Mouse (Mus musculus): Measurements from ENCODE around the gene Tssc4. TPM values are rescaled to one million over a fixed set of nuclear protein-coding genes. Genes with fewer than 3 reads are reported as not detected.

Gene Tssc4
- total and polyA plus RNA-seq, 2 experiments from 2014 or later: 102 to 118 TPM

GRCm38 (mm10) chr7:143114773-143115172 lies 45.7 kb downstream of the Tssc4 start:
- Histone ChIP-seq H3K36me3 (ENCODE audit: insufficient read depth, low read length) (no peaks in the 10 kb centered on the region), H3K9me3 (ENCODE audit: low read length) (no peaks in the 10 kb centered on the region), H3K4me3 (ENCODE audit: low read length) (no peak overlapping the region), H3K4me2 (ENCODE audit: low read depth, low read length) (no peak overlapping the region), H3K9ac (replicated peaks; ENCODE audit: low read length) (no peak overlapping the region), H3K27me3 (ENCODE audit: insufficient read depth, low read length) (no peaks in the 10 kb centered on the region), H3K27ac (no peak overlapping the region), H3K4me1 (ENCODE audit: insufficient read depth, low read length) (no peaks in the 10 kb centered on the region)
- DNase-seq (ENCODE audit: low spot score): no peak
- ATAC-seq: no peak
- TF ChIP-seq CTCF (IDR thresholded peaks at IDR 0.05; ENCODE audit: low read depth): no peak

GRCm38 (mm10) chr7:143116521-143116920 lies 47.5 kb downstream of the Tssc4 start:
- H3K4me1 ChIP-seq (ENCODE audit: insufficient read depth, low read length): no peaks in the 10 kb centered on the region
- no peak overlapping the region for H3K4me2 ChIP-seq (ENCODE audit: low read depth, low read length)
- H3K27ac ChIP-seq: no peak overlapping the region
- 82% methylated on average over 5 of the region's 5 CpGs for WGBS
- no peaks in the 10 kb centered on the region for H3K27me3 ChIP-seq (ENCODE audit: insufficient read depth, low read length)
- no peaks in the 10 kb centered on the region for H3K9me3 ChIP-seq (ENCODE audit: low read length)
- TF ChIP-seq CTCF (IDR thresholded peaks at IDR 0.05; ENCODE audit: low read depth): no peak
- no peak overlapping the region for H3K4me3 ChIP-seq (ENCODE audit: low read length)
- ATAC-seq (no peak), DNase-seq (ENCODE audit: low spot score) (no peak)
- no peak overlapping the region for H3K9ac ChIP-seq (replicated peaks; ENCODE audit: low read length)
- no peaks in the 10 kb centered on the region for H3K36me3 ChIP-seq (ENCODE audit: insufficient read depth, low read length)

GRCm38 (mm10) chr7:143119407-143119806 lies 50.4 kb downstream of the Tssc4 start:
- H3K4me2 ChIP-seq (ENCODE audit: low read depth, low read length): no peak overlapping the region
- DNase-seq (ENCODE audit: low spot score): no peak
- H3K9me3 ChIP-seq (ENCODE audit: low read length): no peaks in the 10 kb centered on the region
- WGBS: 19% methylated on average over 1 of the region's 1 CpGs
- no peaks in the 10 kb centered on the region for H3K36me3 ChIP-seq (ENCODE audit: insufficient read depth, low read length)
- no peak for TF ChIP-seq CTCF (IDR thresholded peaks at IDR 0.05; ENCODE audit: low read depth)
- H3K27ac ChIP-seq: no peak overlapping the region
- no peak overlapping the region for H3K9ac ChIP-seq (replicated peaks; ENCODE audit: low read length)
- 0 out of 2 replicates have a peak, but pooled peaks cover 6% of the 10 kb centered on the region for H3K4me1 ChIP-seq (ENCODE audit: insufficient read depth, low read length)
- no peak for ATAC-seq
- no peak overlapping the region for H3K4me3 ChIP-seq (ENCODE audit: low read length)
- H3K27me3 ChIP-seq (ENCODE audit: insufficient read depth, low read length): no peaks in the 10 kb centered on the region

- no peak overlapping the region for H3K4me3 ChIP-seq (ENCODE audit: low read length)
- H3K9ac ChIP-seq (replicated peaks; ENCODE audit: low read length): no peak overlapping the region
- H3K4me2 ChIP-seq (ENCODE audit: low read depth, low read length): no peak overlapping the region
- no peak for TF ChIP-seq CTCF (IDR thresholded peaks at IDR 0.05; ENCODE audit: low read depth)
- no peaks in the 10 kb centered on the region for H3K27me3 ChIP-seq (ENCODE audit: insufficient read depth, low read length)
- H3K4me1 ChIP-seq (ENCODE audit: insufficient read depth, low read length): 0 out of 2 replicates have a peak, but pooled peaks cover 6% of the 10 kb centered on the region
- ATAC-seq (no peak), DNase-seq (ENCODE audit: low spot score) (no peak)
- H3K27ac ChIP-seq: no peak overlapping the region
- WGBS: 78% methylated on average over 3 of the region's 3 CpGs
- H3K9me3 ChIP-seq (ENCODE audit: low read length): no peaks in the 10 kb centered on the region
- H3K36me3 ChIP-seq (ENCODE audit: insufficient read depth, low read length): no peaks in the 10 kb centered on the region
These were observed 50.8 kb downstream of the Tssc4 start for GRCm38 (mm10) chr7:143119826-143120225.

Other genes with a start within 250 kb of the Tssc4 start
- 12.0 and 13.9 TPM in 2 replicates for gene Th, start 138.1 kb upstream of the Tssc4 start, total RNA-seq (2014; rRNA removed)
- gene Th, start 138.1 kb upstream of the Tssc4 start, polyA plus RNA-seq (2015; fragmentation: Nextera tagmentation; extraction: Ambion mirVana): 11.8 and 13.3 TPM in 2 replicates
- gene Ascl2, start 100.0 kb upstream of the Tssc4 start, total RNA-seq (2014; rRNA removed): 2.9 TPM in 1 of 2 replicates, not detected in the other
- gene Ascl2, start 100.0 kb upstream of the Tssc4 start, polyA plus RNA-seq (2015; fragmentation: Nextera tagmentation; extraction: Ambion mirVana): 0.69 and 1.1 TPM in 2 replicates
- gene Tspan32, start 64.2 kb upstream of the Tssc4 start, total RNA-seq (2014; rRNA removed): 0.16 and 0.29 TPM in 2 replicates
- gene Tspan32, start 64.2 kb upstream of the Tssc4 start, polyA plus RNA-seq (2015; fragmentation: Nextera tagmentation; extraction: Ambion mirVana): 0.40 and 0.71 TPM in 2 replicates
- gene Cd81, start 16.5 kb upstream of the Tssc4 start, total RNA-seq (2014; rRNA removed): 758 and 776 TPM in 2 replicates
- 708 and 751 TPM in 2 replicates for gene Cd81, start 16.5 kb upstream of the Tssc4 start, polyA plus RNA-seq (2015; fragmentation: Nextera tagmentation; extraction: Ambion mirVana)
- 2.1 and 3.0 TPM in 2 replicates for gene Trpm5, start 25.4 kb downstream of the Tssc4 start, total RNA-seq (2014; rRNA removed)
- gene Trpm5, start 25.4 kb downstream of the Tssc4 start, polyA plus RNA-seq (2015; fragmentation: Nextera tagmentation; extraction: Ambion mirVana): 2.0 and 2.6 TPM in 2 replicates
- 1.2 and 1.9 TPM in 2 replicates for gene Kcnq1, start 37.1 kb downstream of the Tssc4 start, total RNA-seq (2014; rRNA removed)
- gene Kcnq1, start 37.1 kb downstream of the Tssc4 start, polyA plus RNA-seq (2015; fragmentation: Nextera tagmentation; extraction: Ambion mirVana): 1.1 and 1.4 TPM in 2 replicates

Data from hindbrain, postnatal 0 days (tissue).